Mouse (Mus musculus): ENCODE measurements at regions not wholly inside any gene's neighbourhood (a gene's known extent, or its start where the extent isn't known, plus 50 kb on each side); places are given as distances from the start of the nearest gene placed in this dataset.

GRCm38 (mm10) chr3:135155537-135155956 is 56.8 kb upstream of the Cenpe start:
- Histone ChIP-seq H3K9ac (ENCODE audit: low read depth, low read length, severe bottlenecking) (no peak overlapping the region), H3K4me1 (ENCODE audit: control insufficient read depth, insufficient read depth, low read length) (peaks cover 9% of the 10 kb centered on the region; the same call in 1 of the 2 replicates), H3K9me3 (ENCODE audit: control insufficient read depth, low read length) (no peaks in the 10 kb centered on the region), H3K36me3 (ENCODE audit: control insufficient read depth, insufficient read depth, low read length) (no peaks in the 10 kb centered on the region), H3K27me3 (ENCODE audit: control insufficient read depth, insufficient read depth, low read length) (no peaks in the 10 kb centered on the region), H3K4me3 (replicated peaks; ENCODE audit: low read length) (no peak overlapping the region), H3K4me2 (replicated peaks; ENCODE audit: low read depth, low read length, severe bottlenecking) (no peak overlapping the region), H3K27ac (replicated peaks; ENCODE audit: low read depth, low read length) (no peak overlapping the region)
- 0 out of 2 replicates have a peak, but pooled peaks have one; percentile 26 for ATAC-seq (ENCODE audit: low FRiP score, low read depth)
- WGBS = 39% methylated on average over 4 of the region's 4 CpGs
- peak; percentile 79 for DNase-seq (ENCODE audit: low spot score)
- no peak for TF ChIP-seq POLR2A (IDR thresholded peaks at IDR 0.05; ENCODE audit: borderline replicate concordance, extremely low read depth, insufficient read depth, insufficient read length)

All from limb, embryonic 14.5 days (tissue).